Mouse (Mus musculus) heart, adult 2 months (tissue): Measurements from ENCODE around the gene Wdfy3.

ENCODE experiments used
- CTCF ChIP-seq: fragments of 200-600 bp; IDR thresholded peaks from 2 replicates; pipeline ENCODE4 v1.8.1; 2022; ENCODE audit warnings: antibody characterized with exemption, mild to moderate bottlenecking, moderate library complexity
- EP300 ChIP-seq: fragments of 200-500 bp; IDR thresholded peaks from 2 replicates; pipeline ENCODE4 v1.6.1; 2011; ENCODE audit warnings: low read depth, low read length, control low read depth; ENCODE audit not compliant: insufficient read depth
- POLR2A ChIP-seq: fragments of 200-500 bp; IDR thresholded peaks from 2 replicates; pipeline ENCODE4 v1.6.1; 2011; ENCODE audit warnings: mild to moderate bottlenecking, low read depth, low read length, control low read depth; ENCODE audit not compliant: insufficient read depth

GRCm38 (mm10) chr5:101909468-101909867, 160.3 kb downstream of the Wdfy3 start:
- TF ChIP-seq CTCF, result no peak
- no peak for TF ChIP-seq POLR2A
- TF ChIP-seq EP300, result no peak
